Mouse (Mus musculus) lung, embryonic 15.5 days (tissue): ENCODE measurements around the gene Clint1. TPM values are rescaled to one million over a fixed set of nuclear protein-coding genes. Genes with fewer than 3 reads are reported as not detected.
A peak's percentile ranks its signal among the peaks of the same experiment; 100 is the strongest.
"Not testable (repeated sequence)": the region's sequence is repeated elsewhere in the genome, so short reads cannot be mapped to it uniquely, and the experiment has no call there.

ENCODE experiments used
- ATAC-seq: fragments of 200-750 bp; cut with Nextera tagmentation; 2 replicates; pipeline ENCODE4 v1.8.0; 2017; ENCODE audit warnings: moderate number of reproducible peaks, borderline replicate concordance; ENCODE audit not compliant: low FRiP score, low TSS enrichment; ENCODE audit errors: extremely low read depth
- H3K27ac ChIP-seq: fragments of 300-500 bp; sonication (generic); 2 replicates; pipeline ENCODE4 v1.5.1; 2015; ENCODE audit warnings: moderate library complexity, mild to moderate bottlenecking, inconsistent platforms
- H3K27me3 ChIP-seq: fragments of 300-500 bp; sonication (generic); 2 replicates; pipeline ENCODE4 v1.6.1; 2015; ENCODE audit warnings: inconsistent platforms
- H3K36me3 ChIP-seq: fragments of 300-500 bp; sonication (generic); 2 replicates; pipeline ENCODE4 v1.6.1; 2015; ENCODE audit warnings: inconsistent platforms
- H3K4me1 ChIP-seq: fragments of 300-500 bp; sonication (generic); 2 replicates; pipeline ENCODE4 v1.6.1; 2015; ENCODE audit warnings: inconsistent platforms
- H3K4me2 ChIP-seq: fragments of 300-500 bp; sonication (generic); 2 replicates; pipeline ENCODE4 v1.6.1; 2015; ENCODE audit warnings: inconsistent platforms, mild to moderate bottlenecking, moderate library complexity
- H3K4me3 ChIP-seq: fragments of 300-500 bp; sonication (generic); 2 replicates; pipeline ENCODE4 v1.5.1; 2015; ENCODE audit warnings: mild to moderate bottlenecking, inconsistent platforms
- H3K9ac ChIP-seq: fragments of 300-500 bp; sonication (generic); 2 replicates; pipeline ENCODE4 v1.6.1; 2015; ENCODE audit warnings: inconsistent platforms
- H3K9me3 ChIP-seq: fragments of 300-500 bp; sonication (generic); 2 replicates; pipeline ENCODE4 v1.6.1; 2016; ENCODE audit warnings: inconsistent platforms
- WGBS: fragments of 180-500 bp; shearing (Covaris S2); methylation state at CpG from one replicate; pipeline ENCODE4 v1.1.7; 2015; 5-methylcytosine and 5-hydroxymethylcytosine counted together
- polyA plus RNA-seq: library from polyadenylated mRNA; unstranded; fragments of >200 nt; fragmentation: Nextera tagmentation; extraction: Ambion mirVana; gene quantifications from 2 replicates; pipeline ENCODE4 v1.2.1, GENCODE M21; 2015

Clint1 gene
- polyA plus RNA-seq, 1 experiment from 2014 or later: 76.4 TPM

DNA sequence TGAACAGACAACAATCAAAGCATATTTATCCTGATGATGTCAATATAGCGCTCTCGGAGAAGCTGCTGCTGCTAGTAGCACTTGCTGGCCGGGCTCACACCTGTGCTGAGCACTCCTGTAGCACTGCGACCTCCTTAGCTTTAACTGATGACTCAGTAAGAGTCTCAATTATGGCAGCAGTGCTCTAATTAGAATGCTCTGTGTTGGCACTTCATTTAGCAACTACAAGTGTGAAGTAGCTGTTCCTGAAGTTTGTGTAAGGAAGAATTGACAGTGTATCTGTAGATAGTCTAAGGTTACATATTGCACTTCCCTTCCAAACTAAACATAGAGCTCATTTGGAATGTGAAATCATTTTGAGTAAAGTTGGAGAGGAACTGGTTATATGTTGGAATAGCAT lies 14.7 kb downstream of the Clint1 start:
- H3K27me3 ChIP-seq: no peaks in the 10 kb centered on the region
- H3K27ac ChIP-seq: no peak overlapping the region
- 77% methylated on average over 4 of the region's 4 CpGs for WGBS
- no peaks in the 10 kb centered on the region for H3K4me1 ChIP-seq
- H3K9ac ChIP-seq: no peak overlapping the region
- no peaks in the 10 kb centered on the region for H3K36me3 ChIP-seq
- H3K4me2 ChIP-seq: no peak overlapping the region
- no peak overlapping the region for H3K4me3 ChIP-seq
- ATAC-seq: no peak
- no peaks in the 10 kb centered on the region for H3K9me3 ChIP-seq

DNA sequence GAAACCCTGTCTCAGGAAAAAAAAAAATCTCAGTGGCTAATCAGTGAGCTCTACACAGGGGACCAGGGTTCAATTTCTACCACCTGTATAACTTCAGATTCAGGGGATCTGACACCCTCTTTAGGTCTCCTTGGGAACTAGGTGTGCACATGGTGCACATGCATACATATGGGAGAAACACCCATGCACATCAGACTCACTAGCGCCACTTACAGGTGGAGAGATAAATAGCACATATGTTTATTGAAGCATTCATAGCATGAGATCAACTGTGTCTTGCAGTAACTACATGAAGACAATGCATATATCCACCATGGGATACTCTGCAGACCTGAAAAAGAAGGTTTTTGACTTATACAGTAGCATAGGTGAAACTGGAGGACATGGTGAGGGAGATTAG lies 21.8 kb downstream of the Clint1 start:
- WGBS: 66% methylated on average over 1 of the region's 1 CpGs
- Histone ChIP-seq H3K27ac (no peak overlapping the region), H3K27me3 (no peaks in the 10 kb centered on the region), H3K4me2 (no peak overlapping the region), H3K9me3 (no peaks in the 10 kb centered on the region), H3K4me1 (peaks cover 5% of the 10 kb centered on the region; the same call in 1 of the 2 replicates), H3K36me3 (no peaks in the 10 kb centered on the region), H3K4me3 (no peak overlapping the region), H3K9ac (no peak overlapping the region)
- no peak for ATAC-seq

DNA sequence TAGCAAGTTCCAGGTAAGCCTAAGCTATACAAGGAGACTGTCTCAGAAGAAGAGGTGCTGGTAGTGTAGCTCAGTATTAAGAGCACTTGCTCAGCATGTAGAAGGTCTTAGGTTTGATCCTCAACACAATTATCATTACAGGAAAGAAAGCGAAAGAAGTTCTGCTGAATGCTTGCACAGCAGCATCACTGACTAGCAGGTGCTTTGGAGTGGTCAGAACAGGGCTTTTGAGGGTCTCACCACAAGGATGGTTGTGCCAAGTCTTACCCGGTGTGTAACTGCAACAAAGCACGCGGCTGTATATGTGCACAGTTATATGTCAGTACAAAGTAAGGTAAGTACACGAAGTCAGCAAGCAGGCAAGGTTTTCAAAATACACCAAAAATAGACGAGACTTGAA lies 22.4 kb downstream of the Clint1 start:
- Histone ChIP-seq H3K4me3 (no peak overlapping the region), H3K27ac (no peak overlapping the region), H3K27me3 (no peaks in the 10 kb centered on the region), H3K4me2 (no peak overlapping the region), H3K36me3 (no peaks in the 10 kb centered on the region), H3K4me1 (peaks cover 5% of the 10 kb centered on the region; the same call in 1 of the 2 replicates), H3K9ac (no peak overlapping the region), H3K9me3 (no peaks in the 10 kb centered on the region)
- no peak for ATAC-seq
- WGBS: 96% methylated on average over 6 of the region's 6 CpGs

DNA sequence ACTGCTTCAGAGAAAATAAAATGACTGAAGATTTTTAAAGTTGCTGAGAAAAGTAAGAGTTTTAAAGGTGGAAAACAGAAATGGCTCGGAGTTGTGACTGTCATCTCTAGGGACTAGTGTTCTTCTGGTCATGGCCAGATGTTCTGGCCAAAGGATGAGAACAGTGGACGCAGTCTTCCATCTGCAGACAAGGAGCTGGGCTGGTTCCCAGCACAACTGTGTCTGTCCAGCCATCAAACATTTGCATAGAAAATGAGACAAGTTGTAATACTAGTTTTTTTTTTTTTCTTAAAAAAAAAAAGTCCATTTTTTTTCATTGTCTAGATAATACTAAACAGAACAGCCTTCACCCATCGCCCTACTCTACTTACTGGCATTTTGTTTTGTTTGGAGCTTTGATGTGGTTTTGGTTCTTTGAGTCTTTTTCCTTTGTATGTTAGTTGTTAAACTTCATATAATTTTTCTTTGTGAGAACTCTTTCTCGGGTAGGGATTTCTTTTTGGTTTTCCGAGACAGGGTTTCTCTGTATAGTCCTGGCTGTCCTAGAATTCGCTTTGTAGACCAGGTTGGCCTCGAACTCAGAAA lies 23.6 kb downstream of the Clint1 start:
- no peaks in the 10 kb centered on the region for H3K36me3 ChIP-seq
- WGBS: 86% methylated on average over 7 of the region's 7 CpGs
- no peaks in the 10 kb centered on the region for H3K27me3 ChIP-seq
- no peak for ATAC-seq
- no peak overlapping the region for H3K4me2 ChIP-seq
- H3K4me3 ChIP-seq: no peak overlapping the region
- H3K4me1 ChIP-seq: peaks cover 13% of the 10 kb centered on the region
- H3K9ac ChIP-seq: no peak overlapping the region
- no peaks in the 10 kb centered on the region for H3K9me3 ChIP-seq
- no peak overlapping the region for H3K27ac ChIP-seq

DNA sequence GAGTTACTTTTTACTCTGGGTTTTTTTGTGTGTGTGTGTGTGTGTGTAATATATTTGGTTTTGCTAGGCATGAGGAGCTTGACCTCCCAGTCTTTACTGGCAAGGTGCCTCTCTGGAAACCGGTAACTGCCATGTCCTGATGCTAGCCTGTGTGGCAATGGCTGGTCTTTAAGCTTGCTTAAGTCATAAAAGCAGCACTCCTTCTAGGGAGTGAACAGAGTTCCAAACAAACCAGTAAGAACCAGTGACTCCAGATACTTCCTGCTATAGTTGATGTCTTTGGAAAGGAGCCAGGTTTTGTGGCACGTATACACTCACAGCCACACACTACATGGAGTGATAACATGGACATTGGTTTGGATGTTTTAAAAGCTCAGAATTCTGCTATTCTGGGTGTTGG lies 24.2 kb downstream of the Clint1 start:
- Histone ChIP-seq H3K4me1 (peaks cover 19% of the 10 kb centered on the region), H3K9ac (no peak overlapping the region), H3K9me3 (no peaks in the 10 kb centered on the region), H3K27me3 (no peaks in the 10 kb centered on the region), H3K4me2 (no peak overlapping the region), H3K36me3 (no peaks in the 10 kb centered on the region), H3K27ac (no peak overlapping the region), H3K4me3 (no peak overlapping the region)
- ATAC-seq: no peak
- 46% methylated on average over 2 of the region's 2 CpGs for WGBS

DNA sequence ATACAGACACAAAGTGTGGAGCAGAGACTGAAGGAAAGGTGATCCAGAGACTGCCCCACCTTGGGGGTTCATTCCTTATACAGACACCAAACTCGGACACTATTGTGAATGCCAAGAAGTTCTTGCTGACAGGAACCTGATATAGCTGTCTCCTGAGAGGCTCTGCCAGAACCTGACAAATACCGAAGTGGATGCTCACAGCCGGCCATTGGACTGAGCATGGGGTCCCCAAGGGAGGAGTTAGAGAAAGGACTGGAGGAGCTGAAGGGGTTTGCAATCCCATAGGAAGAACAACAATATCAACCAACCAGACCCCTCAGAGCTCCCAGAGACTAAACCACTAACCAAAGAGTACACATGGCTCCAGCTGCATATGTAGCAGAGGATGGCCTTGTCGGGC lies 27.5 kb downstream of the Clint1 start:
- 61% methylated on average over 4 of the region's 4 CpGs for WGBS
- H3K4me2 ChIP-seq, H3K9ac ChIP-seq, H3K9me3 ChIP-seq, H3K27me3 ChIP-seq, H3K36me3 ChIP-seq, ATAC-seq, H3K27ac ChIP-seq, H3K4me3 ChIP-seq: not testable (repeated sequence)
- peaks cover 41% of the 10 kb centered on the region for H3K4me1 ChIP-seq

DNA sequence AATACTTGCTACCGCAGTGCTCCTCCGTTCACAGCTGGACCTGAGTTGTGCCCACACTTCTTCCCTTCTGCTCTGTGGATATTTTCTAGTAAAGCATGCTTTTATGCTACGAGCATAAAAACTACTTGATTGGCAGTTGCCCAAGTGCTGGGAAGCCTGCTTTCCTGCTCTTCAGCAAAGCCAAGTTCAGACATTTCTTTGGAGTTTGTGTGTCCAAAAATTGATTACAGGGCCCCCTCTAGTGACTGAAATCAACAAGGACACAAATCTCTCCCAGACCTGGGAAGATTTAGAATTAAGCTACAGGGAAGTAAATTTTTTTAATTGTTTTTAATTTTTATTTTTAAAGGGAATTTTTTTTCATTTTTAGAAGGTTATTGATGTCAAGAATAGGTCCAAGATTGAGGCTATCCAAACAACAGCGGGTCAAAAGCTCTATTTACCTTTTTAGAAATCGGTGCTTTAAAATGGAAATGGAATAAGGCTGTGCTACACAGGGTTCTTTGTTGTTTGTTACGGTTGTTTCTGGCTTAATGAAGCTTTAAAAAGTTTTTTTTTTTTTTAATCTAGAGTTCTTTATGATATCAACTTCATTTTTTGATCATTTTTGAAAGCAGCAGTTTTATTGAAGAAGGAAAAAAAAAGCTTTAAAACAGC lies 29.3 kb downstream of the Clint1 start:
- Histone ChIP-seq H3K9me3 (no peaks in the 10 kb centered on the region), H3K4me2 (no peak overlapping the region), H3K4me3 (no peak overlapping the region), H3K9ac (no peak overlapping the region), H3K4me1 (peaks cover 36% of the 10 kb centered on the region), H3K27ac (peak overlapping the region; percentile 69), H3K36me3 (peaks cover 13% of the 10 kb centered on the region; the same call in 1 of the 2 replicates), H3K27me3 (no peaks in the 10 kb centered on the region)
- WGBS: 37% methylated on average over 6 of the region's 6 CpGs
- ATAC-seq: peak; percentile 44; the same call in 1 of the 2 replicates

DNA sequence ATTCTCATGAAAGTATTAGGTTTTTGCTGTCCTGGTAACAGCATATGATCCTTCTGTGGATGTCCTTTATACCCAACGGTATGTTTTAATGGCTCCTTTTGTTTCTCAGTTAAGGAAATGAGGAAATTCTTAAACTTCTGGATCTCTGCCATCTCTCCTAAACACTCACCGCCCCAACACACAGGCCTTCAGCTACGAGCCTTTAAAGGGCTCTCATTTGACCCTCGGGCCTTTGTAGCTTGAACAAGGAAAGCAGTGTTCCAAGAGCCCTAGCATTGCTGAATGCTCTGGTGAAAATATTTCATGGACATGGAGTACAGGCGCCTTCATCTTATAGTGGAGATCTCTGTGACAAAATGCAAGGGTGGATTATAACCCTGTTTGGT lies 29.8 kb downstream of the Clint1 start:
- Histone ChIP-seq H3K27ac (peak overlapping the region; percentile 66; the same call in 1 of the 2 replicates), H3K4me2 (no peak overlapping the region), H3K27me3 (no peaks in the 10 kb centered on the region), H3K36me3 (peaks cover 18% of the 10 kb centered on the region; the same call in 1 of the 2 replicates), H3K4me3 (no peak overlapping the region), H3K4me1 (peaks cover 36% of the 10 kb centered on the region), H3K9ac (no peak overlapping the region), H3K9me3 (no peaks in the 10 kb centered on the region)
- 6% methylated on average over 5 of the region's 5 CpGs for WGBS
- peak; percentile 71; the same call in 1 of the 2 replicates for ATAC-seq

DNA sequence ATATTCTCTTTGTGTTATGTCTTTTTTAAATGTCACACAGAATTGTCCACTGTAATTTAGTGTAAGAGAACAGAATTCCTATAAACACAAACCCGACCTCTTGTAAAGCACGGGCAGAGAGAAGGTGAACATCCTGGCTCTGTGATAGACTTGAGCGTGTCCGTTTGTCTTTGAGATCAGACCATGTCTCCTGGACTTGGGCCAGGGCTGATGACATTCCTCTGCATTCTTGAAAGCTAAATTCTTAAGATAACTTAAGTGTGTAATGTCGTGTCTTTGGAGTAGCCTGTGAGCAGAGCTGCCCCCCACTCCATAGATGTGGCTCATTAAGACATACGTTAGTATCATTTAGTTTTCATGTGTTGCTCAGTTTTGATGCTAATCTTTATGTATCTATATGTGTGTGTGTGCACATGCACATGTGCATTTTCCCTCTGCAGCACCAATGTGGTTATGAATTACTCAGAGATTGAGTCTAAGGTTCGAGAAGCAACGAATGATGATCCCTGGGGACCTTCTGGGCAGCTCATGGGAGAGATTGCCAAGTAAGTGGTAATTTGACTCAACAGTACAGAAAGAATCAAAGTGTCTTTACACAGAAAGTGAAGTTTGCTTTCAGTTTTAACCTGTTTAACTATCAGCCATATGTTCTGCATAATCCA lies 31.6 kb downstream of the Clint1 start:
- Histone ChIP-seq H3K27me3 (no peaks in the 10 kb centered on the region), H3K27ac (peak overlapping the region; percentile 12; the same call in 1 of the 2 replicates), H3K9ac (no peak overlapping the region), H3K4me2 (peak overlapping the region; percentile 12; the same call in 1 of the 2 replicates), H3K9me3 (no peaks in the 10 kb centered on the region), H3K36me3 (peaks cover 32% of the 10 kb centered on the region), H3K4me1 (peaks cover 36% of the 10 kb centered on the region), H3K4me3 (no peak overlapping the region)
- ATAC-seq: no peak
- WGBS: 16% methylated on average over 8 of the region's 8 CpGs

DNA sequence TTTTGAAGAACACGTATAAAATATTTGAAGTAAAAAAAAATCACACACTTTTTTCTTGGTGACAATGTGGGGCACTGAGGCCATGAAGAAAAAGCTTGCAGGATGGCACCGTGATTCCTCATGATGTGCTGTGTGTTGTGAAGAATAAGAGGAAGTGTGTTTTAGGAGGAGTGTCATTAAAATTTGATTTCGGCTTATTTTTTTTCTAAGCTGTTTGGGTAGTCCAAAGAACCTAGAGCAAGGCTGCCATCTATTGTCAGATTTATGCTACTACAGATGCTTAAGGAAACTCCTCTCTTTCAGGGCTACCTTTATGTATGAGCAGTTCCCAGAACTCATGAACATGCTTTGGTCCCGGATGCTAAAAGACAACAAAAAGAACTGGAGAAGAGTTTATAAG lies 32.2 kb downstream of the Clint1 start:
- Histone ChIP-seq H3K27me3 (no peaks in the 10 kb centered on the region), H3K4me1 (peaks cover 36% of the 10 kb centered on the region), H3K27ac (no peak overlapping the region), H3K36me3 (peaks cover 37% of the 10 kb centered on the region), H3K4me3 (no peak overlapping the region), H3K9ac (no peak overlapping the region), H3K4me2 (no peak overlapping the region), H3K9me3 (no peaks in the 10 kb centered on the region)
- WGBS: 27% methylated on average over 4 of the region's 4 CpGs
- no peak for ATAC-seq

DNA sequence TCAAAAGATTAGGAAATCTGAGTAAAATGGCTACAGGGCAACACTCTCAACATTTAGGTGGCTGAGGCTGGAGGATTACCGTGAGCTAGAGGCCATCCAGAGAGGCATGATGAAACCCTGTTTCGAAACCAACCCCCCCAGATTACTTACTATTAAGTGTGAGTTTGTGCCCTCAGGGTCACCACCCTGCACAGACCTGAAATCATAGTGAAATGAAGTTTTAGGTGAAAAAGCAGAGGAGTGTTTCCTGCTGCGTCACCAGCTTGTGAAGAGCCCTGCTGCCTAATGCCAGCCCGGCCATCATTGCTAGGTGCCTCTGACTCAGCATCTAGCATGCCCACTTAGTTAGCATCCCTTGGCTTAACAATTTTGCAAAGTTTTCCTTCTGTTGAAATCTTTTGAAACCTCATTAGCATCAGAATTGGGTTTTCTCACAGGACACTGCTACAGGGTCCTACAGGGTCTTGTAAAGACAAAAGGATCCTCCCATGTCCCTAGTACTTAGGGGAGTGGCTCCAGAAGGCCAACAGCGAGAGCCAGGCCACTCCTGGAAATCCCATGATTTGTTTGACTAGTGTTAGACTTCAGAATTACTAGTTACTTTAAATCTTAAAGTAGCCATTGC lies 33.9 kb downstream of the Clint1 start:
- 87% methylated on average over 5 of the region's 5 CpGs for WGBS
- Histone ChIP-seq H3K27me3 (no peaks in the 10 kb centered on the region), H3K4me3 (no peak overlapping the region), H3K27ac (no peak overlapping the region), H3K4me2 (no peak overlapping the region), H3K9ac (no peak overlapping the region), H3K9me3 (no peaks in the 10 kb centered on the region), H3K36me3 (peaks cover 52% of the 10 kb centered on the region), H3K4me1 (peaks cover 26% of the 10 kb centered on the region)
- no peak for ATAC-seq

DNA sequence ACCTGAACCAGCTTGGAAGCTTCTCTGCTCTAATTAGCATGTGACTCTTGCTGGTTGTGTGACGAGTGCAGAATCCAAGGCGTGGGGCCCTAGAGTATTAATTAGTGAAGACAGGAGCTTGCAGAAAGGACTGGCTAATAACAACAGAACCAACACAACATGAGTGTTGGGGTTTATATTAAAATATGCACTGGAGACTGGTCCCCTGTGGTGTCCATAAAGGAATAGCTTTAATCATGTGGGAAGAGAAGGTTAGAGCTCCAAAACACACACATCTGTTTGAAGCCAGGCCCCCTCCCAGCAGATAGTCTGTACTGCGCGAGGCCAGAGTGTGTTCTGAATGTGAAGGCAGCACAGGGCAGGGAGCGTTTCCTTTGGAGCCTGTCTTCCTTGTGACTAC lies 34.7 kb downstream of the Clint1 start:
- Histone ChIP-seq H3K27ac (no peak overlapping the region), H3K4me3 (no peak overlapping the region), H3K9me3 (no peaks in the 10 kb centered on the region), H3K9ac (no peak overlapping the region), H3K36me3 (peaks cover 60% of the 10 kb centered on the region), H3K27me3 (no peaks in the 10 kb centered on the region), H3K4me2 (no peak overlapping the region), H3K4me1 (peaks cover 21% of the 10 kb centered on the region)
- no peak for ATAC-seq
- WGBS: 91% methylated on average over 5 of the region's 5 CpGs
